Mouse (Mus musculus): Measurements from ENCODE around the gene Kpna4. TPM values are rescaled to one million over a fixed set of nuclear protein-coding genes. Genes with fewer than 3 reads are reported as not detected.
A peak's percentile ranks its signal among the peaks of the same experiment; 100 is the strongest.

Gene Kpna4
- total RNA-seq, 2 experiments from 2014 or later: 82.9 to 87.7 TPM

- Histone ChIP-seq H3K27ac (no peak overlapping the region), H3K4me3 (no peak overlapping the region)
- no peak for DNase-seq (ENCODE audit: low spot score in 2 of 2)
- no peak for TF ChIP-seq CTCF (conservative IDR thresholded peaks at IDR 0.05)
Measured at GRCm38 (mm10) chr3:69060672-69061071, 66.2 kb downstream of the Kpna4 start.

GRCm38 (mm10) chr3:69055871-69056270 is 71.0 kb downstream of the Kpna4 start:
- no peak for TF ChIP-seq CTCF (conservative IDR thresholded peaks at IDR 0.05)
- DNase-seq (ENCODE audit: low spot score in 2 of 2): no peak
- no peak overlapping the region for H3K27ac ChIP-seq
- no peak overlapping the region for H3K4me3 ChIP-seq

- no peak overlapping the region for H3K27ac ChIP-seq
- DNase-seq (ENCODE audit: low spot score in 2 of 2): no peak
- H3K4me3 ChIP-seq: no peak overlapping the region
- TF ChIP-seq CTCF (conservative IDR thresholded peaks at IDR 0.05): no peak
Measured at GRCm38 (mm10) chr3:69054760-69055432, 72.0 kb downstream of the Kpna4 start.

- Histone ChIP-seq H3K4me3 (no peak overlapping the region), H3K27ac (no peak overlapping the region)
- DNase-seq (ENCODE audit: low spot score in 2 of 2): no peak
- TF ChIP-seq CTCF (conservative IDR thresholded peaks at IDR 0.05): no peak
Measured at GRCm38 (mm10) chr3:69051894-69052293, 75.0 kb downstream of the Kpna4 start.

GRCm38 (mm10) chr3:69049011-69049410 is 77.9 kb downstream of the Kpna4 start:
- Histone ChIP-seq H3K27ac (peak overlapping the region; percentile 72; the same call in 1 of the 2 replicates), H3K4me3 (no peak overlapping the region)
- TF ChIP-seq CTCF (conservative IDR thresholded peaks at IDR 0.05): no peak
- DNase-seq (ENCODE audit: low spot score in 2 of 2): peak in 1 of 2 experiments; percentile 19

GRCm38 (mm10) chr3:69047684-69048083 is 79.2 kb downstream of the Kpna4 start:
- Histone ChIP-seq H3K27ac (peak overlapping the region; percentile 72), H3K4me3 (no peak overlapping the region)
- no peak for TF ChIP-seq CTCF (conservative IDR thresholded peaks at IDR 0.05)
- DNase-seq (ENCODE audit: low spot score in 2 of 2): no peak

- no peak for DNase-seq (ENCODE audit: low spot score in 2 of 2)
Measured at GRCm38 (mm10) chr3:69046509-69046908, 80.4 kb downstream of the Kpna4 start.

GRCm38 (mm10) chr3:69045750-69046149 is 81.2 kb downstream of the Kpna4 start:
- peak overlapping the region; percentile 90 for H3K4me3 ChIP-seq
- H3K27ac ChIP-seq: peak overlapping the region; percentile 90
- TF ChIP-seq CTCF (conservative IDR thresholded peaks at IDR 0.05): no peak
- no peak for DNase-seq (ENCODE audit: low spot score in 2 of 2)

More at GRCm38 (mm10) chr3:69046509-69046908, 80.4 kb downstream of the Kpna4 start:
- Histone ChIP-seq H3K27ac (peak overlapping the region; percentile 90; the same call in 1 of the 2 replicates), H3K4me3 (no peak overlapping the region)
- no peak for TF ChIP-seq CTCF (conservative IDR thresholded peaks at IDR 0.05)

GRCm38 (mm10) chr3:69045400-69045703 is 81.6 kb downstream of the Kpna4 start:
- no peak for TF ChIP-seq CTCF (conservative IDR thresholded peaks at IDR 0.05)
- DNase-seq (ENCODE audit: low spot score in 2 of 2): no peak
- Histone ChIP-seq H3K27ac (peak overlapping the region; percentile 90), H3K4me3 (peak overlapping the region; percentile 90)

- DNase-seq (ENCODE audit: low spot score in 2 of 2): peak; percentile 79 to 81
- TF ChIP-seq CTCF (conservative IDR thresholded peaks at IDR 0.05): peak; percentile 23
- Histone ChIP-seq H3K4me3 (peak within 1 kb of the TSS; percentile 90), H3K27ac (peak within 1 kb of the TSS; percentile 90)
Measured at GRCm38 (mm10) chr3:69044645-69045399, 82.1 kb downstream of the Kpna4 start, which contains the start of gene Trim59. Gene Trim59, minus strand, starts transcription at chr3:69044755.

GRCm38 (mm10) chr3:69044167-69044591 is 82.7 kb downstream of the Kpna4 start:
- no peak for TF ChIP-seq CTCF (conservative IDR thresholded peaks at IDR 0.05)
- DNase-seq (ENCODE audit: low spot score in 2 of 2): no peak
- peak overlapping the region; percentile 90 for H3K4me3 ChIP-seq
- peak overlapping the region; percentile 90 for H3K27ac ChIP-seq

- no peak for TF ChIP-seq CTCF (conservative IDR thresholded peaks at IDR 0.05)
- peak overlapping the region; percentile 10; the same call in 1 of the 2 replicates for H3K4me3 ChIP-seq
- DNase-seq (ENCODE audit: low spot score in 2 of 2): no peak
- no peak overlapping the region for H3K27ac ChIP-seq
Measured at GRCm38 (mm10) chr3:69041298-69041697, 85.6 kb downstream of the Kpna4 start.

GRCm38 (mm10) chr3:69040105-69040504 is 86.8 kb downstream of the Kpna4 start:
- peak overlapping the region; percentile 10; the same call in 1 of the 2 replicates for H3K4me3 ChIP-seq
- no peak overlapping the region for H3K27ac ChIP-seq
- TF ChIP-seq CTCF (conservative IDR thresholded peaks at IDR 0.05): no peak
- DNase-seq (ENCODE audit: low spot score in 2 of 2): no peak
